Mouse (Mus musculus): ENCODE measurements around the gene C1qb.

Gene C1qb

DNA sequence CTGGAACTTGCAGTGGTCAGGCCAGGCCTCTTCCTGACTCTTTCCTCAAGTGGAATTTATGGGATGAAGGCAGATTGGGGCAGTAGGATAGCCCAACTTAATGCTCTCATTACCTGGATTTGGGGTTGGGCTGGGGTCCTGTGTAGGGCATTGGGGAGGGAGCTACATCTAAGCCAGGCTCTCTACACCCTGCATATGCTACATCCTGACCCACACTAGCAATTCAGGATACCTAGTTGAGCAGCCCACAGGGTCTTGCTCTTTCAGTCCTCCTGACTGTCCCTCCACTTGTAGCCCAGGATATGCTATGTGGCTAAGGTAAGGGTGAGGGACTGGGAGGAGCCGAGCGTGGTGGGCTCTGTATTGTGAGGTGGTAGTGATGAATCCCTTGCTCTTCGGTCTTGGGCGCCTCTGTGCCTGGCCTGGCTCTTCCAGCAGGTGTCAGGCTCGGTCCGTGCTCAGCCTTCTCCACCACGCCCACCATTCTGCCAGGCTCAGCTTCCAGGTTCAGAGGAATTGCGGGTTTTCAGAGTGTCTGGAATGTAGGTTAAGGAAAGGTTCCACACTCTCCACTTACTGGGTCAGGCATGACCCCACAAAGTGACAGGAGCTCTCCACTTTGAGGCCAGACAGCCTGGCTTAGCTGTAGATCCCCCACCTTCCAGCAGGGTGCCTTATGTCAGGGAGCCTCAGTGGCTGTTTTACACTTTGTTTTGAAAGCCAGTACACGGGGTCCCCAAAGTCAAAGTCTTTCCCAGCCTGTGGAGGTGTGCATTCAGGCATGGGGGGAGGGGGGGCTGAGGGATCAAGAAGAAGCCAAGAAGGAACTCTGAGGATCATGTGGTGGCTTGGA, 7.9 kb upstream of the C1qb start:
- no peak for DNase-seq

DNA sequence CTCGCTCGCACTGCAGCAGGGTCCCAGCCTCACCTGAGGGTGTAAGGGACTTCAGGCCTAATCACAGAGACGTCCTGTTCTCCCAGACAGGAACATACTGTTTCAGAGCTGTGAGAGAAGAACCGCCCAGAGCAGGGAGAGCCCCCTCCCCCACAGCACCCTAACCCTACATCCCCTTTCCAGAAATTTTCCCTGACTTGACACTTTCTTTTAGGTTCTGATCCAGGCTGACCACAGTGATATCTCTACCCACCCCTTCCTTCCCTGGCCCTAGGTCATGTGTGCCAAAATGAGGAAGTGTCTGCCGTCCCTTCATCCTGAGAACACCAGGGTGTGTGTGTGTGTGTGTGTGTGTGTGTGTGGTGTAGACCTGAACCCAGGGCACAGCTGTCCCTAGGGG, 6.8 kb upstream of the C1qb start, which contains the start of gene C1qc:
C1qc (minus strand) TSS at position 255 of the 400 bp plus-strand sequence.
- no peak for DNase-seq

DNA sequence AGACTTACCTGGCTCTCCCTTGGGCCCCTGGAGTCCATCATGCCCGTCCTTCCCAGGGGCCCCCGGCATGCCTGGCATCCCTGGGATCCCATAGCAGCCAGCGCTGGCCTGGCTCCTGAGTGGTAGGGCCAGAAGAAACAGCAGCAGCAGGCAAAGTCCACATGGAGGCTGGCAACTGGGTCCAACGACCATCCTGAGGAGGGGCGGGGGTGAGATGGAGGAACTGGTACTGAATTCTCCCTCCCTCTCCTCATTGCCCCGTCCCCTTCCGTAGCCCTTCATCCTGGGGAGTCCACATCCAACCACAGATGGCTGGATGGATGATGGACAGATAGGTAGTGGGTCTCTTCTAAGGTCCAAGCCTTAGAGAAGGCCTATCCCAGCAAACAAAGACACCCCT, 6.4 kb upstream of the C1qb start:
- DNase-seq, result no peak

DNA sequence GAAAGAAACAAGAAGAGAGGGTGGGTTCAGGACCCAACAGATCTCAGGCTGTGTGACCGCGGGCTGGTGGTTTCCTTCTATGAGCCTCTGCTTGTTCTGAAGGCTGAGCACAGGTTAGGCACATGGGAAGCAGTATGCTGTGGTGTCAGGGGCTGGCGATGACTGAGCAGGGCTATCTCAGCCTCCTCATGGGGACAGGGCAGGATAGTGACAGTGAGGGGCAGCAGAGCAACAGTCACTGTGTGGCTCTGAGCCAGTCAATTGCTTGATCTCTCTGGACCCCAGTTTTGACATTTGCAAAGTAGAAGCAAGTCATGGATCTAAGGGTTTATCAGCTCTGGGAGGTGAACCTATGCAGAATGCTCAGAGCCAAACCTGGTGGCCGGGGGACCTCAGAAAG, 5.1 kb upstream of the C1qb start:
- DNase-seq, result no peak

DNA sequence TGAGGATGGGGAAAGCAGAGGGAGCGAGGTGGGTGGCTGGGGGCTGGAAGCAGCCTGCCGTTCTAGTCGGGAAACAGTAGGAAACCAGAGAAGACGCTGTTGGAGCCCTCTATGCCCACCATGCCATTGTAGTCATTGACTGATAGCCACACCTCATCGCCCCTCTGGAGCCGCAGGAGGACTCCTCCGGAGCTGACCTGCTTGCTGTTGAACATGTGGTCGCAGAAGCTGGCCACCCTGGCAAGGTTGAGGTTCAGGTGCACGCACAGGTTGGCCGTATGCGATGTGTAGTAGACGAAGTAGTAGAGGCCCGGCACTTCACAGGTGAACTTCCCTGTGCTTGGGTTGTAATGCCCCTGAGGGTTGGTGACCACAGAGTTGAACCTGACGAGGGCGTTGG, 4.0 kb upstream of the C1qb start:
- DNase-seq, result no peak

DNA sequence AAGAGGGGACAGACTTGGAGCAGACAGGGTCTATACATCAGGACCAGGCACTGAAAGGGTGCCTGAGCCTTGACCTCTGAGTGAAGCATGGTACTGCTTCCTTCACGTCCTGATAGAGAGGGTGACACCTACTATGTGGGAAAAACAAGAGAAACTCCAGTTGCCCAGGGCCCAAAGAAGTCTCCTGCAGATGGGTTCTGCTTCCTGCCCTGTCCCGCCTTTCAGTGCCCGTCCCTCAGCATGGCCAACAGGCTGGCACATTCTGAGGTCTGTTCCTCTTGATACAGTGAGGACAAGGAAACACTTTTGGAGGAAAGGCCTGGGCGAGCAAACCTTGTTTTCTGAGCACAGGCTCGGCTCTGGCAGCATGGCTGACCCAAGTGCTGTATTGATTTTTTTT, 1.7 kb upstream of the C1qb start:
- DNase-seq, result no peak

DNA sequence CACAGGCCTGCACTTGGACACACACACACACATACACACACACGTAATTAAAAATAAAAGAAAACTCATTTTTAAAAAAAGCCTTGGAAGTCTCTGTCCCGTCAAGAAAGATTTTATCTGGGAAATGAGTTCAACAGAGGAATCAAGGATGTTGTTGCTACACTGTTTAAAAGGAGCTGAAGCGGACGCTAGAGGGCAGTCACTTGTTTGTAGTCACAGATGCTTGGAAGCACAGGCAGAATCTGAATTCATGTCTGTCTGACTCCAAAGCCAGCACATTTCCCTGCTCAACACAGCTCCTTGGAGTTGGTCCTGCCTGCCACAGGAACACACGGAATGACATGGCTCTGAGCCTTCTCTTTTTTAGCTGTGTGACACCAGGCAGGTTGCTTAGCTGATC, 7.4 kb downstream of the C1qb start:
- DNase-seq, result no peak

DNA sequence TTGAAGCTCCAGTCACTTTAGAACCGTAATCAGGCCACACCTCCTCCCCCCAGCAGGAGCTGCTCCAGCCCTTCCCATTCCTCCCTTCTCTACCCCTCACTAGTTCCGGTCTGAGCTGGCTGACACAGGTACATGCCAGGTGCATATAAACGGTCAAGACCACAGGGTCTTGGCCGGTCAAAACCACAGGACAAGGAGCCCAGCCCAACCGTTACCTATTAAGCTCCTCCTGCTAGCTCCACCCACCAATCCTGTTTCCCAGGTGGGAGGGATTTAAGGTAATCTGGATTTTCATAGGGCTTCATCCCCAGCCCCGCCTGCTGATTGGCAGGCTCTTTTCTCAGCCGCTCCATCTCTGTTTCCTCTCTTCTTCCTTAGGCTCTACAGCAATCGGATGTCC, 7.8 kb downstream of the C1qb start:
- no peak for DNase-seq

DNA sequence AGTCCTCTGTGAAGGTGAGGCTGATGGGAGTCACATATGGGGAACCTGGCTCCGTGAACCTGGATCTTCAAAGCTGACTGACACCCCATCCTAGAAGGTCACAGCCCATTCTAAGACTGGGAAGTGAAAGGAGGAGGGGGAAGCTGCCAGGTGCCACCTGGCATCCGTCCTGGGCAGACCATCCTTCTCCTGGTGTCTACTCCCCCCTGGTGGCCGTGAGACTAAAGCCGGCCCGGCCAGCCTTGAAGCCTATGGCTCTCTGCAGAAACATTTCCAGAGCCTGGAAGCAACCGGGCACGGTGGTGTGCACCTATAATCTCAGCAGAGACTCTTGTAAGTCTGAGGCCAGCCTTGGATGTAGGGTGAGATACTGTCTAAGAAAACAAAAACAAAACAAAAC, 9.0 kb downstream of the C1qb start:
- DNase-seq, result peak; percentile 64 to 66

DNA sequence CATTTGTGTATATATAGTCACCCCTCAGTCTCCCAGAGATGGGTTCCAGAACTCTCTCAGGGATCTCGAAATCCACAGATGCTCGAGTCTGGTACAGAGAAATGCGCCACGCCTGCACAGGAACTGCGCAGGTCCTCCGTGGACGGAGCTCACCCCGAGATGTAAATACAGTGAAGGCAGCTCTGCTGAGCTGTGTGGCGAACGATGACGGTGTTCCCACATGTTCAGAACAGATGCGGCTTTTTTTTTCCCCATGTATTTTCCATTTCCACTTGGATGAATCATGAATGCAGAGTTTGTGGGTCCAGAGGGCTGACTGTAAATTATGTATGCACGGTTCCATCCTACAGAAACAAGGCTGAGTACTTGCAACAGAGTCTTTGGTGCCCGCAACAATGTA, 11.0 kb downstream of the C1qb start:
- DNase-seq, result no peak

DNA sequence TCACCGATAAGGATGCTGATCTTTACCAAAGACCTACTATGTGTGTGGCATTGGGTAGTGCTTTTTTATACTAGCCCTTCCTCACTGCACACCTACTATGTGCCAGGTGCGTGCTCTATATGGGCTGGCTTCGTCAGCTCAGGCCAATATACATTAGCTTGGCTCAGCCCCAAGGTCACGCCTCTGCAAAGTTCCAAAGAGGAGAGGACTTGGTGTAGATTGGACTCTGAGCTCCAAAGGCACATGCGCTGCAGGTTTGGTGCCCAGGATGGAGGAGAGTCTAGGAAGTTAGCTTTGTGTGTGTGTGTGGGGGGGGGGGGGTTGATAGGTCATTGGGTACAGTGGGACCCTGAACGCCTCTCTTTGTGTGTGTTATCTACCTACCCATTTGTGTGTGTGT, 17.6 kb downstream of the C1qb start:
- no peak for DNase-seq

DNA sequence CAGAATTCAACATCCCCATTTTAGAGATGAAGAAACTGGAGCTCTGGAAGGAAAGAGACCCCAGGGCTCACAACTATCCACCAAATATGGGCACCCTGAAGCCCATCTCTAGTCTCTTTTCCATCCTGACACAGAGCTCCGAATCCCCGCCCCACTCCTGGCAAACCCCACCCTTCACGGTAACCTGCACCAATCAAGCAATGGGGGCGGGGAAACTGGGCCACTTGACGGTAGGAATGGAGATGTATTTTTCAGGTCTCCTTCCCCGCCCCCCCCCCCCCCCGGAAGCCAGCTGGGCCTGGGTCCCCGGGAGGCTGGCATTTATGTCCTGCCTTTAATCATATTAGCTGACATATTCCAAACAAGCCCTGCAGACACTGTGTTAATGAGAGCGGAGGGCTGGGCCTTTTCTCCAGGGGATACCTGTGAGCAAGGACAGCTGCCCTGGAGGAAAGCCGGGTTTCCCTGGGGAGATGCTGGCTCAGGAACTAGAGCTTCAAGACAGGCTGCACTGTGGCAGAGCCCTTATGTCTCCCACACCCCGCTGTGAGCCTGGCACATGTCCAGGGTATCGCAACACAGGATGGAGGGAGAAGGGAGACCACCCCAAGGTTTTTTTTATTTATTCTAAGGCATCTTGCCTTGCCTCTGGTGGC, 18.2 kb downstream of the C1qb start:
- no peak for DNase-seq

DNA sequence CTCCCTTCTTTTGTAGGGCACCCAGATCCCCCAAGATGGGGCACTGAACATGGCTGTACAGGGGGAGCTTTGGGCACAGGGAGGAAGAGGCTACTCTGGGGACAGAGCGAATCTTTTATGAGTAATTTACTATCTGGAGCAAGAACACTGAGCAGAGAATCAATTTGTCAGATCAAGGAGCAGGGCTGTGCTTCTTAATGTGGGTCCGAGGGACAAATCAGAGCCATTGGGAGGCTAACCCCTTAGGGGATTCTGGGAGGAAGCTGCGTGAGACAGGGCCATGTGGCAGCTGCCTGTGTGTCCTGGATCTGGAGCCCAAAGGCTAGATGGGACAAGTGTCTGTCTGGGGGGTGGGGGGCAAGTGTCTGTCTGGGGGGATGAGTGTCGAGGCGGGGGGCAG, 20.5 kb downstream of the C1qb start:
- no peak for DNase-seq

DNA sequence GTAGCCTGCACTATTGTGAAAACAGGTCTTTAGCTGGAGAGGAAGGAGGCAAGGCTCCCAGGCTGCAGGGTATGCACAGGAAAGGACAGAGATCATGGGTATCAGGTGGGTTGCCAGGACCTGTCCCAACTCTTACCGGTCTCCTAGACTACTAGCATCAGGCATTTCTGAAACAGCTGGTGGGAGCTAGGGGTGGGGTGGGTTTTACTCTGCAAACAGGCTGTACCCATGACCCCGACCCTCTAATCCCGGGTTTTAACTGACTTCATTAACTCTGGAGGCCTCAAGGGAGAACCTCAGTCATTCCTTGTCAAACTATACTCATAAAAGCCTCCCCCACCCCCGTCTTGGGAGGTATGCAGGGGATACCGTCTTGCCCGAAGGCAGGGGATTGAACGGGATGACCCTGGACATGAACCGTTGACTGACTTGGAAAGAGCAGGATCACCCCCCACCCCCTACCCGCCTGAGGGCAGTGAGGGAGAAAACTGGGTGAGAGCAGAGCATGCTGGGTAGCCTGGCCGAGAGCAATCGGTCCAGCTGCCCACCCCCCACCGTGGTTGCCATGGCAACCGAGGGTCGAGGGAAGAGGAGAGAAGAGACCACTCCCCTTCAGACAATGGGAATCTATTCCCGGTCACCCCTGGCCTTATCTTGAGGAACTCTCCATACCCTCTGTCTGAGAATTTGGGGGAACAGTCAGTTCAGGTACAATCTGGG, 21.1 kb downstream of the C1qb start:
- DNase-seq, result no peak

DNA sequence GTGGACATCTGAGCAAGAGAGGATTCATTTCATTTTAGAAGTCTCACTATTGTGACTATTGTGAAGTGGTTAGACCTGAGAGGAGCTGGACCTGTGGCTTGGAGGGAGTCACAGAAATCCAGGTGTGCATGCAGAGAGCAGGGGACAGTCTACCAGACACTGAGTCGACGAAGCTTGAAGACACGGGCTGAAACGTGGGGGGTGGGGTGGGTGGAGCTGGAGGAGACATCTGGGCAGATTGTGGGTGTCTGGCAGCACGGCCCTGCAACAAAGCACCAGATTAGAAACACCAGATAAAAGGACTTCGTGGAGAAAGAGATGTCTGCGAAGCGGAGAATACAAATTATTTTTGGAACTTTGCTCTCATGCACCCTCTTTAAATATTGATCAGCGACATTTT, 22.5 kb downstream of the C1qb start:
- no peak for DNase-seq

DNA sequence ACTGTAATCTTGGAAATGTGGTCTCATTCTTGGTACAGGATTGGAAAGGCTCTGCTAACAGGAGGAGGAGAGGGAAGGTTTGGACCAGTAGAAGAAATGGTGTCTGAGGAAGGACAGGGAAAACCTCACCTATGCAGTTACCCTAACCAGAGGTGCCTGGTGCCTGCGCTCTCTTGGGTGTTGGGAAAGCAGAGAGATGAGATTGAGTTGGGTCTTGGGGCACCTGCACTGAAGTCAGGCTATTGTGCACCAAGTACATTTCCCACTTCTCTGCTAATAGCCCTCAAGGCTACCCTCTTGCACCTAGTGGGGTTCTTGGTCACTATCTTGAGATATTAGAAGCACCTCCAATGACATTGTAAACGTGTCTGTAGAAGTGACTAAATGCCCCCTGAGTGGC, 23.6 kb downstream of the C1qb start:
- DNase-seq, result no peak

DNA sequence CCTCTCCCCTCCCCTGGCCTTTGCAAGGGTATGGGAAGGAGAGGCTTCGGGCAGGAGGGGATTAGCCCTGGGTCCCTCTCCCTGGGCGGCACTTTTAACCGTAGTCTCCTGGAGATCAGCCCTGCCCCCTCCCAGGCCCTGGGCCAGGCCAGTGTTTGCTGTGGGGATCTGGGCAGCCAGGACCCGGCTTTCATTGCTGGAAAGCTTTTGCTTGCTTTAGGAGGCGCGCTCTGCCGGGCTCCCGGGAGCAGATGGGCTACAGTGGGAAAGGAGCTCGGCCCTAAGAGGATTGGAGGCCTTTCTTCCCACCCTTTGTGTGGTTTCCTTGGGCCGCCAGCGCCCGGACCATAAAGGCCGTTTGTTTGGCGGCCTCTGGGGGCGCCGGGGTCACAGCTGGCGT, 24.2 kb downstream of the C1qb start:
- no peak for DNase-seq

DNA sequence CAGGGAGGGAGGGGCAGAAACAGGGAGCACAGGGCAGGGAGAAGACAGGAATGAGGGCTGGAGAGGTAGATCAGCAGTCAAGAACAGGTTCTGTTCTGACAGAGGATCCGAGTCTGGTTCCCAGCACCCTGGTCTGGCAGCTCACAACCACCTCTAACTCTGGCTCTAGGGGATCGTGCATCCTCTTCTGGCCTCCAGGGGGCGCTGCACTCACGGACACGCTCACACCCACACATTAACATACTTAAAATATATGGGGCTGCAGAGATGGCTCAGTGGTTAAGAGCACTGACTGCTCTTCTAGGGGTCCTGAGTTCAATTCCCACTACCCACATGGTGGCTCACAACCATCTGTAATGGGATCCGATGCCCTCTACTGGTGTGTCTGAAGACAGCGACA, 26.0 kb downstream of the C1qb start:
- DNase-seq, result no peak

DNA sequence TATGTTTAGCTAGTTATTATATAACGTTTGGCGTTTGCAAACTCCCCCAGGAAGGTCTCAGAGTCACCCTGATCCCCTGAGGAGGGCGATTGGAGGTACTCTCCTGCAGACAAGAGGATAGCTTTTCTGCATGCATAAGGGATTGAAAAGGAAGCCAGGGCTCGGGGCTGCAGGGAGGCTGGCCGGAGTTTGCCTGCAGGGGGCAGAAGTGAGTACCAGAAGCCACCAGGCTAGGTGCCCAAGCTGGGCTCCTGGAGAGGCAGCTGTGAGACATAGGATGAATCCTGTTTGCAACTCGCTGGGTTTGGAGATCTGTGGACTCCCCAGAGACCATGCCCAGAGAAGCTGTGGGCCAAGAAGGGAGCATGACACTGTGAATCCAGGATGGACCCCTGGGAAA, 30.9 kb downstream of the C1qb start:
- DNase-seq, result peak in 1 of 2 experiments; percentile 28

DNA sequence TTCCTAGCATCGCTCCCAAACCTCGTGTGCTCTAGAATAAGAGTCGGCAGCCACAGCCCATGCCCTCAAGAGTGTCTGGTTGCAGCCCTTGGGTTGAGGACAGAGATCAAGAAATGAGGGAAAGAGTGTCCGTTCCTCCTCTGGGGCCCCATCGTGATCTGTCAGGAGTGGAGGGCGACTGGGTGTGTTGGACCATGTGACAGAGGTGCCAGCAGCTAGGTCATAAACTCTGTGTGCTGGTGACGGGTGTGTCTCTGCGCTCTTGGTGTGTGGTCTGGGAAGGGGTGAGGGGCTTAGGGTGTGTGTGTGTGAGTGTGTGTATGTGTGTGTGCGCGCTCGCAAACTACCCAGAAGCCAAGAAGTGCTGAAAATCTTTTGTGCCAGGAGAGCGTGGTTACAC, 33.0 kb downstream of the C1qb start:
- DNase-seq, result no peak

DNA sequence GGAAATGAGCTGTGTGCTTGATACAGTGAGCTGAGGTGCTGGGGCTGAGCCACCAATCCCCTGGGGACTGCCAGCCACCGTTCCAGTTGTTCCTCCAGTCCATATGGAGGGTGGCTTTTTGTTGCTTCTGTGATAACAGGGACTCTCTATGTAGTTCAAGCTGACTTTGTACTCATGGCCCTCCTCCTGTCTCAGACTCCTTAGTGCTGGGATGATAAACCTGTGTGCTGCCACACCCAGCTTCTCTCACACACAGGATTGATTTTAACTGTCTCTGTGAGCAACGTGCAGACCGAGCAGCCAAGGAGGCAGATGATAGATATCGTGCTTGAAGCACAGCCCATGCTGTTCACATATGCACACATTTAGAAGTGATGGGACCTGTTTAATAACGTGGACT, 33.9 kb downstream of the C1qb start:
- DNase-seq, result no peak

DNA sequence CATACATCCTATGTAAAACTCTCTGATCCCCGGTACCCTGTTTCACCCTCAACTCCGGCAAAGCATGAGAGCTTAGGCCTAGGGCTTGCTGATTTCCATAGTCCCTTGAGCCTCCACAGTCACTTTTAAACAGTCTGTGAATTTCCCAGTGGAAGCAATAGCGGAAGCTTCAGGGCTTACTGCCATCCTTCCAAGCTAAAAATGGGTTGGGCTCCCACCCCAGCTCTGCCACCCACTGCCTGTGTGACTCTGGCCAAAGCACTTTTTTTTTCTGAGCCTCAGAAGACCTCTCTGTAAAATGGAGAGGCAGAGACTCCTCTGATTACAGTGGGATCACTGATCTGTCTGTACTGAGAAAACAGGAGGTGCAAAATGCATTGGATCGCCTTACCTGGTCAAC, 37.4 kb downstream of the C1qb start:
- DNase-seq, result no peak

DNA sequence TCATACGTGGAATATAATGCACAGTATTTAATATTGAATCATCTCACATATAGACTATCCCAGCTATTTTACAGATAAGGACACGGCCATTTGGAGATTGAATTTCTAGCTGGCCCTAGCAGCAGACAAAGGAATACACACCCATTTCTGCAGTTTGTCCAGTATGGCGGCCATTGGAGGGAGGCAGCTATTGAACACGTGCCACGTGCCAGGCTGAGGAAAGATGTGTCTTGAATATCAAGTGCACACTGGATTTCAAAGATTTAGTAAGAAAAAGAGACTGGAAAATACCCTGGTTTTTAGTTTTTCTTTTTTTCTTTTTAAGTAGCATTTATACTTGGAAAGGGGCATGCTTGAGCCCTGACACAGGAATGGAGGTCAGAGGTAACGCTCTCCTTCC, 38.8 kb downstream of the C1qb start:
- DNase-seq, result no peak

DNA sequence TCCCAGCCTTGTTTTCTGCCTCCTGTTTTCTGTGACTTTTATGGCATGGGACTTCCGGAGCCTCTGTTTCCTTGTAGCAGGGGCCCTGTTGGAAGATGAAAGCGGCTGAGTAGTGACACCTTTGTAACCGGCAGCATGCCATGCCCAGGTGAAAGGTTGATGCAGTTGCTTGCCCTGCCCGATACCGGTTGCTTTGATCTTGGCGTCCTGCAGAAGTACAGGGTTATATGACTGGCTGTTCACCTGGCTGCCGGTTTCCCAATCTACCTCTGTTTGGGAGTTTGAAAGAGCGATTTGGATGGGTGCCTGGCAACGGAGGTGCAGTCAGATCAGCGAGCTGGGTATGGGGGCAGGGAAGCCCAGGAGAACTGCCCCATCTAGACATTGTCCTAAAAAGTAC, 43.2 kb downstream of the C1qb start:
- no peak for DNase-seq
